Mouse (Mus musculus) gastrocnemius, postnatal 36 days (tissue): ENCODE measurements around the gene Ccdc141. TPM values are rescaled to one million over a fixed set of nuclear protein-coding genes. Genes with fewer than 3 reads are reported as not detected.

Experiments
- microRNA-seq, 2 experiments: library from miRNA; unstranded; fragments of <30 nt; microRNA quantifications; one replicate each; pipeline ENCODE4 v1.2.0; 2021
- total RNA-seq, 2 experiments: library from RNA; stranded (reverse); gene quantifications; 2 replicates each; pipeline ENCODE4 v1.2.3; 2021

The Ccdc141 gene
- total RNA-seq, 2 experiments from 2014 or later: 7.6 to 11.3 TPM

Small RNA genes within 50 kb of the gene (microRNA-seq; reads per million reads assigned to microRNA genes)
- gene Gm44360: 0 reads per million in 2 experiments

Other genes starting within 250 kb of the Ccdc141 start
- 1,000 to 10,000 TPM; 5,564 to 7,487 TPM for gene Ttn, start 188.1 kb downstream of the Ccdc141 start, total RNA-seq
- gene Sestd1, start 110.0 kb upstream of the Ccdc141 start, total RNA-seq: 10 to 100 TPM in 1 of 2 experiments, 1 to 10 TPM in 1; 9.2 to 10.4 TPM